Mouse (Mus musculus) ovary, adult 18-20 months (tissue): Measurements from ENCODE around the gene Ppp2r5a.
"Not testable (repeated sequence)": the region's sequence is repeated elsewhere in the genome, so short reads cannot be mapped to it uniquely, and the experiment has no call there.

Experiments used
- DNase-seq: peaks from one replicate; pipeline ENCODE4 v3.0.0; 2022; ENCODE audit warnings: low spot score, mixed read lengths

The Ppp2r5a gene

GRCm38 (mm10) chr1:191403074-191403473 is at the start of gene Ppp2r5a:
Gene Ppp2r5a, minus strand, starts transcription at chr1:191403272.
- no peak for DNase-seq

GRCm38 (mm10) chr1:191450614-191451013 is 47.5 kb upstream of the Ppp2r5a start:
- DNase-seq: no peak

- no peak for DNase-seq
These were observed 46.5 kb upstream of the Ppp2r5a start for GRCm38 (mm10) chr1:191449537-191449936.

GRCm38 (mm10) chr1:191447391-191448016 is 44.4 kb upstream of the Ppp2r5a start:
- no peak for DNase-seq

- no peak for DNase-seq
These were observed 43.2 kb upstream of the Ppp2r5a start for GRCm38 (mm10) chr1:191446307-191446706.

- DNase-seq: no peak
These were observed 42.8 kb upstream of the Ppp2r5a start for GRCm38 (mm10) chr1:191445831-191446258.

- no peak for DNase-seq
These were observed 42.3 kb upstream of the Ppp2r5a start for GRCm38 (mm10) chr1:191445401-191445800.

GRCm38 (mm10) chr1:191444467-191444866 is 41.4 kb upstream of the Ppp2r5a start:
- DNase-seq: no peak

- no peak for DNase-seq
These were observed 35.9 kb upstream of the Ppp2r5a start for GRCm38 (mm10) chr1:191439011-191439410.

- no peak for DNase-seq
These were observed 35.5 kb upstream of the Ppp2r5a start for GRCm38 (mm10) chr1:191438546-191438945.

GRCm38 (mm10) chr1:191436647-191437046 is 33.6 kb upstream of the Ppp2r5a start:
- no peak for DNase-seq

- DNase-seq: peak; percentile 37
These were observed 32.3 kb upstream of the Ppp2r5a start for GRCm38 (mm10) chr1:191435359-191435758.

GRCm38 (mm10) chr1:191432531-191432930 is 29.5 kb upstream of the Ppp2r5a start:
- DNase-seq: no peak

- DNase-seq: no peak
These were observed 29.0 kb upstream of the Ppp2r5a start for GRCm38 (mm10) chr1:191432023-191432422.

- DNase-seq: no peak
These were observed 27.0 kb upstream of the Ppp2r5a start for GRCm38 (mm10) chr1:191430121-191430520.

- DNase-seq: no peak
These were observed 22.8 kb upstream of the Ppp2r5a start for GRCm38 (mm10) chr1:191425884-191426283.

GRCm38 (mm10) chr1:191423201-191423600 is 20.1 kb upstream of the Ppp2r5a start:
- DNase-seq: no peak

GRCm38 (mm10) chr1:191422714-191423113 is 19.6 kb upstream of the Ppp2r5a start:
- DNase-seq: not testable (repeated sequence)

GRCm38 (mm10) chr1:191422164-191422563 is 19.1 kb upstream of the Ppp2r5a start:
- no peak for DNase-seq

GRCm38 (mm10) chr1:191421426-191421999 is 18.4 kb upstream of the Ppp2r5a start:
- DNase-seq: no peak

GRCm38 (mm10) chr1:191420930-191421404 is 17.9 kb upstream of the Ppp2r5a start:
- no peak for DNase-seq

- DNase-seq: peak; percentile 48
These were observed 17.1 kb upstream of the Ppp2r5a start for GRCm38 (mm10) chr1:191419991-191420751.

- no peak for DNase-seq
These were observed 16.3 kb upstream of the Ppp2r5a start for GRCm38 (mm10) chr1:191419421-191419820.
